Mouse (Mus musculus) myocyte (in vitro differentiated cells): ENCODE measurements around the gene Otop2.

Experiments
- CEBPB ChIP-seq: IDR thresholded peaks from 2 replicates; pipeline ENCODE4 v1.6.1; 2011; ENCODE audit warnings: mild to moderate bottlenecking, moderate library complexity; ENCODE audit not compliant: poor library complexity, insufficient read depth, severe bottlenecking
- E2F4 ChIP-seq: IDR thresholded peaks from one replicate; pipeline ENCODE4 v1.6.1; 2011; ENCODE audit warnings: mild to moderate bottlenecking, control low read depth, moderate library complexity; ENCODE audit not compliant: insufficient read depth
- MAX ChIP-seq: IDR thresholded peaks from one replicate; pipeline ENCODE4 v1.6.1; 2011; ENCODE audit warnings: low read depth, mild to moderate bottlenecking, control low read depth
- MYOD1 ChIP-seq, 3 experiments: IDR thresholded peaks; one replicate each; pipeline ENCODE4 v1.6.1; 2011; ENCODE audit warnings: control low read depth in 2 of 3, low read depth in 2 of 3, mild to moderate bottlenecking in 2 of 3, moderate library complexity in 1 of 3; ENCODE audit not compliant: insufficient read length in 2 of 3, control insufficient read depth in 1 of 3

DNA sequence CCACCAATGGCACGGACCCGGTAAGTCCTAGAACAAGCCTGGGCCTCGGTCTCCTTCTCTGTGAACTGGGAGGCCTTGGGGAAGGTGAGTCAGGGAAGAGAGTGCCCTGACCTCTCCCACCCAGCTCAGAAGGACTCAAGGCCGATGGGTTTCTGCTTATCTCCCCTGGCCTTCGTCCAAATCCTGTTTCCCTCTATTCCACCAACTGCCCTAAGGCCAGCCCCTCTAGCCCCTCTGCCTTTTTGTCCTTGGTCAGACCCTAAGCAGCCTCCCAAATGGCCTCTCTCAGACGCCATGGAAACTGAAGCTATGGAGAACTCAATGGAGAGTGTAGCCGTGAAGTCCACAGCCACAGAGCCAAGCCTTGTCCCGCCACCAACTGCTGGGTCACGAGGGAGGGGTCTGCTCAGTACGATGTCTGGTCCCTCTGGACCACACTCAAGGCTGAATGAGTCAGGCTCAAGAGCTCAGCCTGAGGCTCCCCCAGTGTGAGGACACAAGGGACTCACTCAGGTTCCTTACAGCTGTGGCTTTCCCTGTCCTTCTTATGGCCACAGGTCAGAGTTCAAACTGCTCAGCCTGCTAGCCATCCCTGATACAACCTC lies 34.0 kb upstream of the Otop2 start:
- no peak for TF ChIP-seq E2F4
- TF ChIP-seq MYOD1 (IDR thresholded peaks at IDR 0.05; ENCODE audit: control insufficient read depth in 1 of 3, insufficient read length in 2 of 3, low read depth in 2 of 3): no peak
- TF ChIP-seq MAX: no peak
- TF ChIP-seq CEBPB: no peak
